Mouse (Mus musculus) erythroblast, embryonic 14.5 days (primary cell): ENCODE results near the gene Ulk3.

Experiments used
- GATA1 ChIP-seq: IDR thresholded peaks from 2 replicates; pipeline ENCODE4 v1.6.1; 2012; ENCODE audit warnings: low read length, inconsistent platforms, mixed read lengths
- TAL1 ChIP-seq: IDR thresholded peaks from 3 replicates; pipeline ENCODE4 v1.6.1; 2012; ENCODE audit warnings: low read length, inconsistent platforms, mixed read lengths

DNA sequence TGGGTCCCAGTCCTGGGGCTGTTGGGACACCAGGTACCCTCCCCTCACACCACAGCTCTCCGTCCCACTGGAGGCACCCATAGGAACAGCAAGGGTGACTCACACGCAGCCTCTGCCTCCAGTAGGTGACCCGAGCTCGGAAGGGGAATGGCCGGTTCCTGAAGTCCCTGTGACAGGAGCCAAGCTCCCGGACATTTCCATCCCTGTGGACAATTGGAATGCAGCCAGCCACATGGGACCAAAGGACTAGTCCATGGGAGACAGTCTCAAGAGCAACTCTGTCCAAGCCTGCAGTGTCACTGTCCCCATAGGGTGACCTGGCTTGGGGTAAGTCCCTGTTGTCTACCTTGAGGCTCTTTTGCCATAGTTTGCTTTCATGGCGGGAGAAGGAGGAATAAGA lies 24.7 kb downstream of the Ulk3 start:
- TF ChIP-seq GATA1 = no peak
- no peak for TF ChIP-seq TAL1
